In the genomic region with DNA sequence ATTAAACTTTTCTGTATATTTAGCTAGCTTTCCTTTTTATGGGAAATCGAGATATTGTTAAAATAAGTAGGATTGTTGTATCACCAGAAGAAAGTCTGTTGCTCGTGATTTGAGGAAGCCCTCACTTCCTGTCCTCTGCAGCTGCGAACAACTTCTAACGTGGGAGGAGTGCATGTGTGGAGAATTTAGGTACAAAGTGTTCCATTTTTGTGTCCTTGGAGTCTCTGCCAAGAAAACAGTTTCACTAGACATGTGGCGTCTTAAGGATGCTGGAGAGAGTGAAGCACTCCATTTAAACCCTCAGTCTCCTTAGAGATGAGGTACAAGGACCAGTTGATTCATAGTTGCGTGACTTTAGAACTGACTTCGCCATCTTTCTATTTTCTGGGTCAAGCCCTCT, we compare ENCODE assay signal across 16 mouse cellular contexts.
DNase-seq lines count a peak whose midpoint lies in the region; ATAC-seq and TF ChIP-seq lines count a peak whose summit lies in the region.
"Had no signal": no experiment of that assay in that cellular context is flagged by ENCODE, and none has a peak within 500 bp of the region (broad histone marks: within the 10 kb centered on the region; RNA-seq: fewer than 3 reads in every experiment).

No protein-coding gene starts in this region.

- no peak for TF ChIP-seq POLR2A in heart, adult 2 months (IDR thresholded peaks at IDR 0.05; ENCODE audit: insufficient read depth, low read depth, low read length)
- no peak for TF ChIP-seq POLR2A in cortical plate, adult 2 months (IDR thresholded peaks at IDR 0.05; ENCODE audit: extremely low read depth, insufficient read depth, low read length)

- H3K9ac ChIP-seq in heart, adult 2 months (ENCODE audit: low read depth, low read length), result no peak overlapping the region
- H3K9ac ChIP-seq in midbrain, embryonic 11.5 days (ENCODE audit: low read length), result no peak overlapping the region
- no peak overlapping the region for H3K9ac ChIP-seq in midbrain, embryonic 16.5 days (ENCODE audit: low read depth, low read length)
- H3K9ac ChIP-seq in hindbrain, embryonic 11.5 days (ENCODE audit: low read depth, low read length), result no peak overlapping the region
- H3K9ac ChIP-seq: limb, embryonic 15.5 days had no signal

- H3K36me3 ChIP-seq in heart, adult 2 months (ENCODE audit: control insufficient read depth, insufficient read depth, low read length), result peaks cover 2% of the 10 kb centered on the region; the same call in 1 of the 2 replicates
- no peaks in the 10 kb centered on the region for H3K36me3 ChIP-seq in midbrain, embryonic 11.5 days (ENCODE audit: control insufficient read depth, insufficient read depth, low read length)
- H3K36me3 ChIP-seq in midbrain, embryonic 16.5 days (ENCODE audit: control insufficient read depth, insufficient read depth, low read length), result no peaks in the 10 kb centered on the region
- H3K36me3 ChIP-seq in hindbrain, embryonic 11.5 days (ENCODE audit: control insufficient read depth, insufficient read depth, low read length), result no peaks in the 10 kb centered on the region
- H3K36me3 ChIP-seq: limb, embryonic 15.5 days had no signal

- no peaks in the 10 kb centered on the region for H3K79me2 ChIP-seq in heart, adult 2 months (replicated peaks; ENCODE audit: control insufficient read depth, insufficient read depth, low read length)

- intact Hi-C loops in heart, adult 2 months (cut with DNase I), result no loop called here
- intact Hi-C loops in heart, postnatal 25 days (cut with DNase I), result no loop called here
- intact Hi-C loops in left cerebral cortex, postnatal 25 days (cut with DNase I), result no loop called here

- TF ChIP-seq EP300 in heart, adult 2 months (IDR thresholded peaks at IDR 0.05; ENCODE audit: insufficient read depth, low read depth, low read length), result peak; percentile 53; the same call in 1 of the 2 replicates

- H3K4me3 ChIP-seq in heart, adult 2 months, result no peak overlapping the region
- no peak overlapping the region for H3K4me3 ChIP-seq in midbrain, embryonic 11.5 days (ENCODE audit: low read depth, low read length)
- no peak overlapping the region for H3K4me3 ChIP-seq in midbrain, embryonic 16.5 days (ENCODE audit: low read depth, low read length)
- no peak overlapping the region for H3K4me3 ChIP-seq in cortical plate, adult 2 months (ENCODE audit: insufficient read depth, low read length)
- H3K4me3 ChIP-seq in hindbrain, embryonic 11.5 days (ENCODE audit: low read depth, low read length), result no peak overlapping the region
- H3K4me3 ChIP-seq: erythroblast, embryonic 14.5 days; limb, embryonic 15.5 days had no signal

- H3K9me3 ChIP-seq in midbrain, embryonic 11.5 days (ENCODE audit: control insufficient read depth, low read length), result no peaks in the 10 kb centered on the region
- H3K9me3 ChIP-seq in midbrain, embryonic 16.5 days (replicated peaks; ENCODE audit: control insufficient read depth, low read length, poor library complexity, severe bottlenecking), result peaks cover 4% of the 10 kb centered on the region; the same call in 1 of the 2 replicates
- H3K9me3 ChIP-seq in hindbrain, embryonic 11.5 days (ENCODE audit: control insufficient read depth, low read length), result no peaks in the 10 kb centered on the region
- H3K9me3 ChIP-seq: limb, embryonic 15.5 days had no signal

- peak overlapping the region; percentile 26; the same call in 1 of the 2 replicates for H3K27ac ChIP-seq in heart, adult 2 months
- H3K27ac ChIP-seq in midbrain, embryonic 11.5 days (ENCODE audit: low read depth, low read length), result no peak overlapping the region
- H3K27ac ChIP-seq in midbrain, embryonic 16.5 days (ENCODE audit: low read length), result no peak overlapping the region
- H3K27ac ChIP-seq in cortical plate, adult 2 months (ENCODE audit: insufficient read depth, low read length), result 0 out of 2 replicates have a peak overlapping the region, but pooled peaks have one; percentile 42
- no peak overlapping the region for H3K27ac ChIP-seq in hindbrain, embryonic 11.5 days (ENCODE audit: low read depth, low read length)
- H3K27ac ChIP-seq: hindbrain, postnatal 0 days; limb, embryonic 15.5 days; macrophage; stomach, postnatal 0 days had no signal

- ATAC-seq in midbrain, embryonic 11.5 days (ENCODE audit: low FRiP score), result no peak
- no peak for ATAC-seq in midbrain, embryonic 16.5 days
- no peak for ATAC-seq in hindbrain, embryonic 11.5 days (ENCODE audit: low FRiP score)
- ATAC-seq: hindbrain, postnatal 0 days had no signal

- 41% methylated on average over 7 of the region's 7 CpGs for WGBS in heart, adult 2 months
- 86% methylated on average over 7 of the region's 7 CpGs for WGBS in midbrain, embryonic 11.5 days
- 87% methylated on average over 7 of the region's 7 CpGs for WGBS in midbrain, embryonic 16.5 days
- WGBS in hindbrain, embryonic 11.5 days, result 83% methylated on average over 7 of the region's 7 CpGs

- H3K27me3 ChIP-seq in heart, adult 2 months (ENCODE audit: control insufficient read depth, insufficient read depth, low read length), result no peaks in the 10 kb centered on the region
- H3K27me3 ChIP-seq in midbrain, embryonic 11.5 days (ENCODE audit: control insufficient read depth, insufficient read depth, low read length), result 0 out of 2 replicates have a peak, but pooled peaks cover 2% of the 10 kb centered on the region
- peaks cover 5% of the 10 kb centered on the region; the same call in 1 of the 2 replicates for H3K27me3 ChIP-seq in midbrain, embryonic 16.5 days (ENCODE audit: control insufficient read depth, insufficient read depth, low read depth, low read length)
- no peaks in the 10 kb centered on the region; the same call in 1 of the 2 replicates for H3K27me3 ChIP-seq in hindbrain, embryonic 11.5 days (ENCODE audit: control insufficient read depth, insufficient read depth, low read length)
- H3K27me3 ChIP-seq: limb, embryonic 15.5 days had no signal

- no peak for TF ChIP-seq CTCF in heart, adult 2 months (IDR thresholded peaks at IDR 0.05)
- no peak for TF ChIP-seq CTCF in cortical plate, adult 2 months (IDR thresholded peaks at IDR 0.05; ENCODE audit: extremely low read depth, insufficient read depth, low read length)

- H3K4me2 ChIP-seq in midbrain, embryonic 11.5 days, result no peak overlapping the region
- no peak overlapping the region for H3K4me2 ChIP-seq in midbrain, embryonic 16.5 days (ENCODE audit: low read length)
- H3K4me2 ChIP-seq in hindbrain, embryonic 11.5 days (replicated peaks; ENCODE audit: low read depth, low read length), result no peak overlapping the region
- H3K4me2 ChIP-seq: limb, embryonic 15.5 days had no signal

- peaks cover 5% of the 10 kb centered on the region for H3K4me1 ChIP-seq in heart, adult 2 months (ENCODE audit: control insufficient read depth, insufficient read depth, low read length)
- H3K4me1 ChIP-seq in midbrain, embryonic 11.5 days (ENCODE audit: control insufficient read depth, insufficient read depth, low read length), result no peaks in the 10 kb centered on the region
- H3K4me1 ChIP-seq in midbrain, embryonic 16.5 days (ENCODE audit: control insufficient read depth, insufficient read depth, low read length), result no peaks in the 10 kb centered on the region
- 0 out of 2 replicates have a peak, but pooled peaks cover 1% of the 10 kb centered on the region for H3K4me1 ChIP-seq in cortical plate, adult 2 months (ENCODE audit: control insufficient read depth, insufficient read depth, low read length)
- 0 out of 2 replicates have a peak, but pooled peaks cover 2% of the 10 kb centered on the region for H3K4me1 ChIP-seq in hindbrain, embryonic 11.5 days (replicated peaks; ENCODE audit: control insufficient read depth, insufficient read depth, low read length)
- H3K4me1 ChIP-seq: limb, embryonic 15.5 days had no signal

- DNase-seq in heart, adult 2 months, result peak in 1 of 2 experiments; percentile 14
- DNase-seq in heart, postnatal 25 days (ENCODE audit: low spot score), result no peak
- DNase-seq in midbrain, embryonic 11.5 days (ENCODE audit: low spot score, missing footprints), result peak; percentile 62
- peak; percentile 50 to 93 for DNase-seq in left cerebral cortex, postnatal 25 days (ENCODE audit: low spot score in 2 of 2)
- DNase-seq in hindbrain, embryonic 11.5 days (ENCODE audit: low spot score), result no peak
- DNase-seq in yolk sac, embryonic 10.5 days (ENCODE audit: low spot score), result no peak
- DNase-seq: adrenal gland, adult 2 months; kidney, postnatal 25 days; retina, postnatal 1 day had no signal

Comparison
In these comparisons a context has a peak if more than half of its experiments do, and no peak if none do; other contexts are left out.
1. DNase-seq: peak in midbrain, embryonic 11.5 days (single experiment) and left cerebral cortex, postnatal 25 days (2 of 2); none in heart, postnatal 25 days (single experiment), hindbrain, embryonic 11.5 days (single experiment) and yolk sac, embryonic 10.5 days (single experiment).
2. H3K27ac ChIP-seq: peak in heart, adult 2 months (single experiment) and cortical plate, adult 2 months (single experiment); none in midbrain, embryonic 11.5 days (single experiment), midbrain, embryonic 16.5 days (single experiment) and hindbrain, embryonic 11.5 days (single experiment).